Comparison of ENCODE assay signal across 10 mouse cellular contexts in the genomic region with DNA sequence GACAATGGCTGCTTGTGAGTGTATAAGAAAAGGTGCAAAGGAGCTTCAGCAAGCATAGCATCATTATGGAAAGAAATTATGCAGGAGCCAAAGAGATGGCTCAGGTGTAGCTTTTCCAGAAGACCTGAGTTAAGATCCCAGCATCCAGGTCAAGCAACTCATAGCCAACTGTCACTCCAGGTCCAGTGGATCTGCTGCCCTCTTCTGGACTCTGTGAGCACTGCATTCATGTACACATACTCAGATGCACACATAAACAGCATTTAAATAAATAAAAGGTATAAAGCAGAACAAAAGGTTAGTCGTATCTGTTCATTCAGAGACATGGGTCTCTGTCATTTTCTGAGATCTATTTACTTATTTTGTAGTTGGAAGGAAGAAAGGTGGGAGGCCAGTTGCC.
DNase-seq lines count a peak whose midpoint lies in the region; ATAC-seq and TF ChIP-seq lines count a peak whose summit lies in the region.
"Had no signal": no experiment of that assay in that cellular context is flagged by ENCODE, and none has a peak within 500 bp of the region (broad histone marks: within the 10 kb centered on the region; RNA-seq: fewer than 3 reads in every experiment).

No protein-coding gene starts in this region.

- peak; percentile 16 to 18 for DNase-seq in kidney, postnatal 4 days
- peak; percentile 14 for DNase-seq in CD4-positive helper T cell, adult 2 months (ENCODE audit: low read depth, low spot score)
- peak; percentile 27 for DNase-seq in ES-E14 (ENCODE audit: low read depth, low spot score)
- no peak for DNase-seq in cerebellum, adult 18-20 months
- DNase-seq: kidney, adult 18-20 months had no signal

- no peak for ATAC-seq in kidney, embryonic 15.5 days (replicated peaks; ENCODE audit: low FRiP score)
- no peak for ATAC-seq in kidney, embryonic 14.5 days (ENCODE audit: low FRiP score, low TSS enrichment)

- H3K4me2 ChIP-seq in kidney, embryonic 15.5 days, result no peak overlapping the region
- no peak overlapping the region for H3K4me2 ChIP-seq in kidney, embryonic 14.5 days (replicated peaks; ENCODE audit: low read depth, low read length)
- H3K4me2 ChIP-seq: heart, embryonic 15.5 days had no signal

- TF ChIP-seq POLR2A in small intestine, adult 2 months (IDR thresholded peaks at IDR 0.05; ENCODE audit: low read depth, low read length), result no peak

- no peaks in the 10 kb centered on the region for H3K9me3 ChIP-seq in kidney, embryonic 15.5 days (replicated peaks)
- no peaks in the 10 kb centered on the region for H3K9me3 ChIP-seq in ES-E14 (ENCODE audit: control insufficient read depth, insufficient read depth, low read depth, low read length)
- no peaks in the 10 kb centered on the region for H3K9me3 ChIP-seq in kidney, embryonic 14.5 days (ENCODE audit: control insufficient read depth, low read length)
- H3K9me3 ChIP-seq: heart, embryonic 15.5 days had no signal

- WGBS in kidney, embryonic 15.5 days, result 91% methylated on average over 1 of the region's 1 CpGs
- 89% methylated on average over 1 of the region's 1 CpGs for WGBS in small intestine, adult 2 months
- 88% methylated on average over 1 of the region's 1 CpGs for WGBS in kidney, embryonic 14.5 days

- no peak overlapping the region for H3K9ac ChIP-seq in kidney, embryonic 15.5 days
- H3K9ac ChIP-seq in ES-E14 (ENCODE audit: insufficient read depth, low read depth, low read length, poor library complexity, severe bottlenecking), result no peak overlapping the region
- no peak overlapping the region for H3K9ac ChIP-seq in kidney, embryonic 14.5 days (ENCODE audit: low read depth, low read length)
- H3K9ac ChIP-seq: heart, embryonic 15.5 days had no signal

- H3K27me3 ChIP-seq in kidney, embryonic 15.5 days, result no peaks in the 10 kb centered on the region
- no peaks in the 10 kb centered on the region for H3K27me3 ChIP-seq in small intestine, adult 2 months (ENCODE audit: control insufficient read depth, insufficient read depth, low read length)
- no peaks in the 10 kb centered on the region for H3K27me3 ChIP-seq in kidney, embryonic 14.5 days (ENCODE audit: control insufficient read depth, insufficient read depth, low read length)
- H3K27me3 ChIP-seq: heart, embryonic 15.5 days had no signal

- H3K4me1 ChIP-seq in kidney, embryonic 15.5 days, result no peaks in the 10 kb centered on the region
- no peaks in the 10 kb centered on the region; a peak in 1 of 4 replicates for H3K4me1 ChIP-seq in ES-E14 (ENCODE audit: control insufficient read depth in 2 of 2, insufficient read depth in 2 of 2, low read length in 2 of 2, poor library complexity in 1 of 2)
- no peaks in the 10 kb centered on the region for H3K4me1 ChIP-seq in small intestine, adult 2 months (ENCODE audit: control insufficient read depth, insufficient read depth, insufficient read length, low read length)
- no peaks in the 10 kb centered on the region for H3K4me1 ChIP-seq in kidney, embryonic 14.5 days (ENCODE audit: control insufficient read depth, insufficient read depth, low read length)

- in situ Hi-C loops in ES-E14 (cut with MboI; ENCODE audit: low sequenced_read_pairs in 2 of 2, unreplicated experiment in 2 of 2), result no loop called here

- no peak overlapping the region for H3K27ac ChIP-seq in kidney, embryonic 15.5 days
- no peak overlapping the region for H3K27ac ChIP-seq in ES-E14 (ENCODE audit: insufficient read depth, low read depth, low read length, poor library complexity, severe bottlenecking)
- H3K27ac ChIP-seq in small intestine, adult 2 months (ENCODE audit: insufficient read depth, low read depth, low read length), result no peak overlapping the region
- no peak overlapping the region for H3K27ac ChIP-seq in kidney, embryonic 14.5 days (ENCODE audit: low read depth, low read length)
- H3K27ac ChIP-seq: heart, embryonic 15.5 days; macrophage had no signal

- H3K36me3 ChIP-seq in kidney, embryonic 15.5 days, result no peaks in the 10 kb centered on the region
- no peaks in the 10 kb centered on the region for H3K36me3 ChIP-seq in ES-E14 (ENCODE audit: control insufficient read depth, insufficient read depth, low read length, poor library complexity, severe bottlenecking)
- H3K36me3 ChIP-seq in small intestine, adult 2 months (ENCODE audit: control insufficient read depth, insufficient read depth, low read length), result no peaks in the 10 kb centered on the region
- no peaks in the 10 kb centered on the region for H3K36me3 ChIP-seq in kidney, embryonic 14.5 days (ENCODE audit: control insufficient read depth, insufficient read depth, low read length)
- H3K36me3 ChIP-seq: heart, embryonic 15.5 days had no signal

- TF ChIP-seq CTCF in small intestine, adult 2 months (IDR thresholded peaks at IDR 0.05; ENCODE audit: extremely low read depth, insufficient read length, insufficient replicate concordance, low read depth, low read length), result peak; percentile 18; the same call in 1 of the 2 replicates

- H3K4me3 ChIP-seq in kidney, embryonic 15.5 days (replicated peaks), result no peak overlapping the region
- no peak overlapping the region for H3K4me3 ChIP-seq in ES-E14 (ENCODE audit: insufficient read depth in 1 of 2, low read depth in 1 of 2, low read length in 2 of 2, poor library complexity in 1 of 2, severe bottlenecking in 1 of 2)
- H3K4me3 ChIP-seq in small intestine, adult 2 months (ENCODE audit: low read depth, low read length), result no peak overlapping the region
- no peak overlapping the region for H3K4me3 ChIP-seq in kidney, embryonic 14.5 days (ENCODE audit: low read length)
- H3K4me3 ChIP-seq: heart, embryonic 15.5 days had no signal

TF ChIP-seq in ES-E14, 5 proteins besides CTCF, POLR2A, EP300 and RAD21:
- TF ChIP-seq HCFC1 (IDR thresholded peaks at IDR 0.05; ENCODE audit: borderline replicate concordance, insufficient read depth, low read length) (no peak), ZNF384 (IDR thresholded peaks at IDR 0.05; ENCODE audit: low read depth, low read length) (no peak), MAFK (IDR thresholded peaks at IDR 0.05; ENCODE audit: insufficient read depth, low read depth, low read length) (no peak), ZC3H11A (IDR thresholded peaks at IDR 0.05; ENCODE audit: borderline replicate concordance, low read depth, low read length) (no peak), CHD2 (IDR thresholded peaks at IDR 0.05; ENCODE audit: low read depth, low read length) (no peak)
TF ChIP-seq in ES-E14: peak in this region for 0.

Comparison
In these comparisons a context has a peak if more than half of its experiments do, and no peak if none do; other contexts are left out.
1. DNase-seq: peak in kidney, postnatal 4 days (2 of 2), CD4-positive helper T cell, adult 2 months (single experiment) and ES-E14 (single experiment); none in cerebellum, adult 18-20 months (0 of 2).